Mouse (Mus musculus): ENCODE results near the gene Hbq1b.
"Not testable (repeated sequence)": the region's sequence is repeated elsewhere in the genome, so short reads cannot be mapped to it uniquely, and the experiment has no call there.

Gene Hbq1b

GRCm38 (mm10) chr11:32267964-32268363 lies 18.8 kb upstream of the Hbq1b start:
- no peak for DNase-seq (ENCODE audit: low read depth)

- DNase-seq (ENCODE audit: low read depth): no peak
Observed at GRCm38 (mm10) chr11:32268952-32269351, 17.8 kb upstream of the Hbq1b start.

- DNase-seq (ENCODE audit: low read depth): no peak
Observed at GRCm38 (mm10) chr11:32271178-32271577, 15.6 kb upstream of the Hbq1b start.

- no peak for DNase-seq (ENCODE audit: low read depth)
Observed at GRCm38 (mm10) chr11:32276347-32276746, 10.4 kb upstream of the Hbq1b start, which contains the start of gene Hba-x. Gene Hba-x (plus strand): TSS chr11:32276400.

GRCm38 (mm10) chr11:32277736-32278457 lies 8.9 kb upstream of the Hbq1b start:
- DNase-seq (ENCODE audit: low read depth): no peak

- no peak for DNase-seq (ENCODE audit: low read depth)
Observed at GRCm38 (mm10) chr11:32278458-32278957, 8.3 kb upstream of the Hbq1b start.

- no peak for DNase-seq (ENCODE audit: low read depth)
Observed at GRCm38 (mm10) chr11:32280646-32281045, 6.1 kb upstream of the Hbq1b start.

GRCm38 (mm10) chr11:32281416-32282144 lies 5.2 kb upstream of the Hbq1b start:
- no peak for DNase-seq (ENCODE audit: low read depth)

GRCm38 (mm10) chr11:32283091-32283777 lies 3.5 kb upstream of the Hbq1b start, which contains the start of gene Hba-a1:
Gene Hba-a1 (plus strand): TSS chr11:32283511.
- not testable (repeated sequence) for DNase-seq (ENCODE audit: low read depth)

- not testable (repeated sequence) for DNase-seq (ENCODE audit: low read depth)
Observed at GRCm38 (mm10) chr11:32284582-32284981, 2.2 kb upstream of the Hbq1b start.

- DNase-seq (ENCODE audit: low read depth): no peak
Observed at GRCm38 (mm10) chr11:32285031-32285775, 1.6 kb upstream of the Hbq1b start.

- not testable (repeated sequence) for DNase-seq (ENCODE audit: low read depth)
Observed at GRCm38 (mm10) chr11:32285887-32286286, 878 bp upstream of the Hbq1b start.

GRCm38 (mm10) chr11:32287493-32287825 lies 694 bp downstream of the Hbq1b start:
- no peak for DNase-seq (ENCODE audit: low read depth)

GRCm38 (mm10) chr11:32292819-32293218 lies 6.1 kb downstream of the Hbq1b start:
- DNase-seq (ENCODE audit: low read depth): not testable (repeated sequence)

GRCm38 (mm10) chr11:32293479-32293878 lies 6.7 kb downstream of the Hbq1b start:
- DNase-seq (ENCODE audit: low read depth): not testable (repeated sequence)

- not testable (repeated sequence) for DNase-seq (ENCODE audit: low read depth)
Observed at GRCm38 (mm10) chr11:32296203-32296602, 9.4 kb downstream of the Hbq1b start, which contains the start of gene Hba-a2. Gene Hba-a2 (plus strand): TSS chr11:32296489.

GRCm38 (mm10) chr11:32297417-32297816 lies 10.7 kb downstream of the Hbq1b start:
- DNase-seq (ENCODE audit: low read depth): not testable (repeated sequence)

GRCm38 (mm10) chr11:32297866-32298531 lies 11.2 kb downstream of the Hbq1b start:
- DNase-seq (ENCODE audit: low read depth): no peak

- no peak for DNase-seq (ENCODE audit: low read depth)
Observed at GRCm38 (mm10) chr11:32298532-32298918, 11.8 kb downstream of the Hbq1b start.

GRCm38 (mm10) chr11:32299865-32300264 lies 13.1 kb downstream of the Hbq1b start, which contains the start of gene Hbq1a:
Gene Hbq1a (plus strand): TSS chr11:32300069.
- peak; percentile 38 for DNase-seq (ENCODE audit: low read depth)

Data from naive thymus-derived CD4-positive, alpha-beta T cell, adult 2 months (primary cell).